Mouse (Mus musculus) midbrain, embryonic 10.5 days (tissue): ENCODE data around the gene Cacna1s. TPM values are rescaled to one million over a fixed set of nuclear protein-coding genes. Genes with fewer than 3 reads are reported as not detected.

Source experiments
- DNase-seq: peaks from one replicate; pipeline ENCODE4 v3.0.0-alpha.2; 2017; ENCODE audit warnings: low spot score
- H3K27ac ChIP-seq: fragments of 300-500 bp; sonication (generic); replicated peaks from 2 replicates; pipeline ENCODE4 v1.5.1; 2016; ENCODE audit warnings: mild to moderate bottlenecking
- H3K27me3 ChIP-seq: fragments of 300-500 bp; sonication (generic); 2 replicates; pipeline ENCODE4 v1.6.1; 2016; ENCODE audit warnings: low read depth, mild to moderate bottlenecking; ENCODE audit not compliant: poor library complexity, severe bottlenecking
- H3K36me3 ChIP-seq: fragments of 300-500 bp; sonication (generic); 2 replicates; pipeline ENCODE4 v1.6.1; 2016; ENCODE audit warnings: mild to moderate bottlenecking, moderate library complexity
- H3K4me1 ChIP-seq: fragments of 300-500 bp; sonication (generic); 2 replicates; pipeline ENCODE4 v1.6.1; 2016
- H3K4me3 ChIP-seq: fragments of 300-500 bp; sonication (generic); 2 replicates; pipeline ENCODE4 v1.5.1; 2016; ENCODE audit warnings: mild to moderate bottlenecking, moderate library complexity
- H3K9me3 ChIP-seq: fragments of 300-500 bp; sonication (generic); replicated peaks from 2 replicates; pipeline ENCODE4 v1.6.1; 2016; ENCODE audit warnings: mild to moderate bottlenecking
- WGBS: fragments of 180-500 bp; shearing (Covaris S2); methylation state at CpG from one replicate; pipeline ENCODE4 v1.1.7; 2016; 5-methylcytosine and 5-hydroxymethylcytosine counted together
- polyA plus RNA-seq: library from polyadenylated mRNA; unstranded; fragments of >200 nt; fragmentation: Nextera tagmentation; extraction: Ambion mirVana; gene quantifications from 2 replicates; pipeline ENCODE4 v1.2.1, GENCODE M21; 2016

Cacna1s gene
- polyA plus RNA-seq, 1 experiment from 2014 or later: not detected

GRCm38 (mm10) chr1:136032961-136033360 is 19.6 kb upstream of the Cacna1s start:
- Histone ChIP-seq H3K27me3 (no peaks in the 10 kb centered on the region), H3K4me3 (no peak overlapping the region), H3K36me3 (peaks cover 81% of the 10 kb centered on the region)

GRCm38 (mm10) chr1:136038746-136039538 is 13.6 kb upstream of the Cacna1s start:
- H3K9me3 ChIP-seq: no peaks in the 10 kb centered on the region
- H3K4me1 ChIP-seq: peaks cover 13% of the 10 kb centered on the region
- no peak for DNase-seq
- H3K27me3 ChIP-seq: peaks cover 32% of the 10 kb centered on the region
- H3K4me3 ChIP-seq: no peak overlapping the region
- peaks cover 21% of the 10 kb centered on the region for H3K36me3 ChIP-seq
- no peak overlapping the region for H3K27ac ChIP-seq
- WGBS: 80% methylated on average over 5 of the region's 5 CpGs

More at GRCm38 (mm10) chr1:136032961-136033360, 19.6 kb upstream of the Cacna1s start:
- DNase-seq: no peak
- no peak overlapping the region for H3K27ac ChIP-seq
- peaks cover 21% of the 10 kb centered on the region for H3K4me1 ChIP-seq
- WGBS: 66% methylated on average over 7 of the region's 7 CpGs
- H3K9me3 ChIP-seq: no peaks in the 10 kb centered on the region

- no peak overlapping the region for H3K4me3 ChIP-seq
- 17% methylated on average over 11 of the region's 11 CpGs for WGBS
- peaks cover 13% of the 10 kb centered on the region for H3K4me1 ChIP-seq
- H3K9me3 ChIP-seq: no peaks in the 10 kb centered on the region
- no peak for DNase-seq
- peaks cover 6% of the 10 kb centered on the region for H3K36me3 ChIP-seq
- H3K27ac ChIP-seq: no peak overlapping the region
- peaks cover 32% of the 10 kb centered on the region for H3K27me3 ChIP-seq
These were observed 12.1 kb upstream of the Cacna1s start for GRCm38 (mm10) chr1:136040452-136040851.

GRCm38 (mm10) chr1:136040874-136041273 is 11.7 kb upstream of the Cacna1s start:
- H3K9me3 ChIP-seq: no peaks in the 10 kb centered on the region
- no peak overlapping the region for H3K4me3 ChIP-seq
- H3K27ac ChIP-seq: no peak overlapping the region
- peaks cover 1% of the 10 kb centered on the region for H3K36me3 ChIP-seq
- peaks cover 32% of the 10 kb centered on the region for H3K27me3 ChIP-seq
- DNase-seq: no peak
- peaks cover 13% of the 10 kb centered on the region for H3K4me1 ChIP-seq
- WGBS: 30% methylated on average over 4 of the region's 4 CpGs

GRCm38 (mm10) chr1:136045774-136046173 is 6.8 kb upstream of the Cacna1s start:
- peaks cover 57% of the 10 kb centered on the region for H3K27me3 ChIP-seq
- WGBS: 21% methylated on average over 4 of the region's 4 CpGs

GRCm38 (mm10) chr1:136047432-136047831 is 5.1 kb upstream of the Cacna1s start:
- no peak overlapping the region for H3K4me3 ChIP-seq
- peak; percentile 51 for DNase-seq

More at GRCm38 (mm10) chr1:136045774-136046173, 6.8 kb upstream of the Cacna1s start:
- no peaks in the 10 kb centered on the region for H3K36me3 ChIP-seq
- peaks cover 12% of the 10 kb centered on the region for H3K4me1 ChIP-seq
- no peak overlapping the region for H3K27ac ChIP-seq
- H3K4me3 ChIP-seq: no peak overlapping the region
- peak; percentile 56 for DNase-seq
- no peaks in the 10 kb centered on the region for H3K9me3 ChIP-seq

GRCm38 (mm10) chr1:136047894-136048293 is 4.7 kb upstream of the Cacna1s start:
- H3K27me3 ChIP-seq: peaks cover 58% of the 10 kb centered on the region
- no peak for DNase-seq
- no peak overlapping the region for H3K27ac ChIP-seq
- WGBS: 75% methylated on average over 9 of the region's 9 CpGs
- H3K4me1 ChIP-seq: peaks cover 27% of the 10 kb centered on the region
- H3K9me3 ChIP-seq: no peaks in the 10 kb centered on the region
- H3K36me3 ChIP-seq: no peaks in the 10 kb centered on the region
- H3K4me3 ChIP-seq: no peak overlapping the region

More at GRCm38 (mm10) chr1:136047432-136047831, 5.1 kb upstream of the Cacna1s start:
- no peaks in the 10 kb centered on the region for H3K36me3 ChIP-seq
- peaks cover 58% of the 10 kb centered on the region for H3K27me3 ChIP-seq
- WGBS: 2% methylated on average over 2 of the region's 2 CpGs
- H3K27ac ChIP-seq: no peak overlapping the region
- H3K4me1 ChIP-seq: peaks cover 23% of the 10 kb centered on the region
- H3K9me3 ChIP-seq: no peaks in the 10 kb centered on the region

GRCm38 (mm10) chr1:136050312-136051012 is 2.1 kb upstream of the Cacna1s start, which contains the start of gene Ascl5:
Gene Ascl5, plus strand, starts transcription at chr1:136050804.
- H3K27me3 ChIP-seq: peaks cover 72% of the 10 kb centered on the region
- H3K9me3 ChIP-seq: no peaks in the 10 kb centered on the region
- WGBS: 24% methylated on average over 29 of the region's 29 CpGs
- H3K27ac ChIP-seq: peak within 1 kb of the TSS; percentile 28; the same call in 1 of the 2 replicates
- peak within 1 kb of the TSS; percentile 49 for H3K4me3 ChIP-seq
- DNase-seq: peak; percentile 24
- no peaks in the 10 kb centered on the region for H3K36me3 ChIP-seq
- peaks cover 28% of the 10 kb centered on the region for H3K4me1 ChIP-seq

- H3K9me3 ChIP-seq: no peaks in the 10 kb centered on the region
- DNase-seq: no peak
- WGBS: 1% methylated on average over 36 of the region's 36 CpGs
- H3K27me3 ChIP-seq: peaks cover 72% of the 10 kb centered on the region
- H3K4me1 ChIP-seq: peaks cover 33% of the 10 kb centered on the region
- H3K27ac ChIP-seq: peak overlapping the region; percentile 28; the same call in 1 of the 2 replicates
- no peaks in the 10 kb centered on the region for H3K36me3 ChIP-seq
- peak overlapping the region; percentile 49 for H3K4me3 ChIP-seq
These were observed 1.6 kb upstream of the Cacna1s start for GRCm38 (mm10) chr1:136051013-136051315.

- Histone ChIP-seq H3K36me3 (no peaks in the 10 kb centered on the region), H3K27ac (0 out of 2 replicates have a peak overlapping the region, but pooled peaks have one; percentile 28), H3K4me3 (peak overlapping the region; percentile 49), H3K27me3 (peaks cover 72% of the 10 kb centered on the region), H3K4me1 (peaks cover 38% of the 10 kb centered on the region), H3K9me3 (no peaks in the 10 kb centered on the region)
- WGBS: 2% methylated on average over 6 of the region's 6 CpGs
- DNase-seq: peak; percentile 77
These were observed 1.1 kb upstream of the Cacna1s start for GRCm38 (mm10) chr1:136051465-136051864.

GRCm38 (mm10) chr1:136055771-136056170 is 3.2 kb downstream of the Cacna1s start:
- no peaks in the 10 kb centered on the region for H3K36me3 ChIP-seq
- H3K4me1 ChIP-seq: peaks cover 42% of the 10 kb centered on the region
- peaks cover 40% of the 10 kb centered on the region for H3K27me3 ChIP-seq
- 57% methylated on average over 3 of the region's 3 CpGs for WGBS
- no peak for DNase-seq
- H3K4me3 ChIP-seq: no peak overlapping the region
- H3K9me3 ChIP-seq: no peaks in the 10 kb centered on the region
- no peak overlapping the region for H3K27ac ChIP-seq

GRCm38 (mm10) chr1:136058594-136058993 is 6.0 kb downstream of the Cacna1s start:
- H3K4me1 ChIP-seq: peaks cover 28% of the 10 kb centered on the region
- no peaks in the 10 kb centered on the region for H3K36me3 ChIP-seq
- H3K9me3 ChIP-seq: no peaks in the 10 kb centered on the region
- no peak overlapping the region for H3K27ac ChIP-seq
- WGBS: 64% methylated on average over 3 of the region's 3 CpGs
- H3K4me3 ChIP-seq: no peak overlapping the region
- peaks cover 12% of the 10 kb centered on the region for H3K27me3 ChIP-seq
- peak; percentile 8 for DNase-seq
